Mouse (Mus musculus): Measurements from ENCODE around the gene Frem1. TPM values are rescaled to one million over a fixed set of nuclear protein-coding genes. Genes with fewer than 3 reads are reported as not detected.

Frem1 gene
- polyA plus RNA-seq, 1 experiment: 1.9 TPM

DNA sequence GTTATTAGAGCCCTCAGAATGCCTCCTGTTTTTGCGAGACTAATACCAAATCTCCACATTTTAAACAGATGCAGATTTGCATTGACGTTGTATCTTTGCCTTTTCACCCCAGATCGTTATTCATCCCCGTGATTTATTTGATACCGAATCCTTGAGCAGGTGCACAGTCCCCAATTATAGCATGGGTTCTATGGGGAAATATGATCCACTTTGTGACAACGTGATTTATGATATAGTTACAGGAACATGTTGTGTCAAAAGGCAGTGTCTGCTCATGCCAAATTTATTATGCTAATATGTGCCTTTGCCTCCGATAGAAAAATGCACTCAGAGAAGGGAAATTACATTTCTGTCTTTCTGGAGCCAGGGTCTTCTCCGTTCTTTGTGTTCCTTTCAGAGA is 102.6 kb downstream of the Frem1 start:
- H3K27me3 ChIP-seq (ENCODE audit: control insufficient read depth, insufficient read depth, low read length): no peaks in the 10 kb centered on the region
- no peak overlapping the region for H3K27ac ChIP-seq (ENCODE audit: control insufficient read depth, insufficient read depth, low read depth, low read length)

GRCm38 (mm10) chr4:82946721-82947120 is 105.4 kb downstream of the Frem1 start:
- no peak for TF ChIP-seq POLR2A (IDR thresholded peaks at IDR 0.05; ENCODE audit: control insufficient read depth, low read depth, low read length)
- no peak for TF ChIP-seq CTCF (IDR thresholded peaks at IDR 0.05; ENCODE audit: control insufficient read depth, insufficient read depth, insufficient replicate concordance, low read depth, low read length)
- H3K27ac ChIP-seq (ENCODE audit: control insufficient read depth, insufficient read depth, low read depth, low read length): no peak overlapping the region
- no peaks in the 10 kb centered on the region for H3K36me3 ChIP-seq (ENCODE audit: control insufficient read depth, insufficient read depth, low read length)
- H3K4me3 ChIP-seq (ENCODE audit: control insufficient read depth, low read depth, low read length): no peak overlapping the region
- no peaks in the 10 kb centered on the region for H3K4me1 ChIP-seq (ENCODE audit: control insufficient read depth, insufficient read depth, low read length)
- no peaks in the 10 kb centered on the region for H3K27me3 ChIP-seq (ENCODE audit: control insufficient read depth, insufficient read depth, low read length)

More for the DNA sequence above, 102.6 kb downstream of the Frem1 start:
- H3K36me3 ChIP-seq (ENCODE audit: control insufficient read depth, insufficient read depth, low read length): no peaks in the 10 kb centered on the region
- TF ChIP-seq CTCF (IDR thresholded peaks at IDR 0.05; ENCODE audit: control insufficient read depth, insufficient read depth, insufficient replicate concordance, low read depth, low read length): no peak
- TF ChIP-seq POLR2A (IDR thresholded peaks at IDR 0.05; ENCODE audit: control insufficient read depth, low read depth, low read length): no peak
- no peaks in the 10 kb centered on the region for H3K4me1 ChIP-seq (ENCODE audit: control insufficient read depth, insufficient read depth, low read length)
- H3K4me3 ChIP-seq (ENCODE audit: control insufficient read depth, low read depth, low read length): no peak overlapping the region

- Histone ChIP-seq H3K4me3 (ENCODE audit: control insufficient read depth, low read depth, low read length) (no peak overlapping the region), H3K36me3 (ENCODE audit: control insufficient read depth, insufficient read depth, low read length) (no peaks in the 10 kb centered on the region), H3K4me1 (ENCODE audit: control insufficient read depth, insufficient read depth, low read length) (no peaks in the 10 kb centered on the region), H3K27me3 (ENCODE audit: control insufficient read depth, insufficient read depth, low read length) (no peaks in the 10 kb centered on the region), H3K27ac (ENCODE audit: control insufficient read depth, insufficient read depth, low read depth, low read length) (no peak overlapping the region)
- TF ChIP-seq POLR2A (IDR thresholded peaks at IDR 0.05; ENCODE audit: control insufficient read depth, low read depth, low read length): no peak
- TF ChIP-seq CTCF (IDR thresholded peaks at IDR 0.05; ENCODE audit: control insufficient read depth, insufficient read depth, insufficient replicate concordance, low read depth, low read length): no peak
Measured at GRCm38 (mm10) chr4:82946276-82946612, 105.9 kb downstream of the Frem1 start.

- TF ChIP-seq CTCF (IDR thresholded peaks at IDR 0.05; ENCODE audit: control insufficient read depth, insufficient read depth, insufficient replicate concordance, low read depth, low read length): no peak
- TF ChIP-seq POLR2A (IDR thresholded peaks at IDR 0.05; ENCODE audit: control insufficient read depth, low read depth, low read length): no peak
- Histone ChIP-seq H3K27ac (ENCODE audit: control insufficient read depth, insufficient read depth, low read depth, low read length) (no peak overlapping the region), H3K27me3 (ENCODE audit: control insufficient read depth, insufficient read depth, low read length) (no peaks in the 10 kb centered on the region), H3K4me3 (ENCODE audit: control insufficient read depth, low read depth, low read length) (no peak overlapping the region), H3K36me3 (ENCODE audit: control insufficient read depth, insufficient read depth, low read length) (no peaks in the 10 kb centered on the region), H3K4me1 (ENCODE audit: control insufficient read depth, insufficient read depth, low read length) (no peaks in the 10 kb centered on the region)
Measured at GRCm38 (mm10) chr4:82945572-82946275, 106.4 kb downstream of the Frem1 start.

- Histone ChIP-seq H3K36me3 (ENCODE audit: control insufficient read depth, insufficient read depth, low read length) (no peaks in the 10 kb centered on the region), H3K27ac (ENCODE audit: control insufficient read depth, insufficient read depth, low read depth, low read length) (no peak overlapping the region), H3K4me1 (ENCODE audit: control insufficient read depth, insufficient read depth, low read length) (no peaks in the 10 kb centered on the region; the same call in 1 of the 2 replicates), H3K4me3 (ENCODE audit: control insufficient read depth, low read depth, low read length) (no peak overlapping the region), H3K27me3 (ENCODE audit: control insufficient read depth, insufficient read depth, low read length) (no peaks in the 10 kb centered on the region)
- TF ChIP-seq POLR2A (IDR thresholded peaks at IDR 0.05; ENCODE audit: control insufficient read depth, low read depth, low read length) (no peak), CTCF (IDR thresholded peaks at IDR 0.05; ENCODE audit: control insufficient read depth, insufficient read depth, insufficient replicate concordance, low read depth, low read length) (no peak)
Measured at GRCm38 (mm10) chr4:82940680-82941079, 111.5 kb downstream of the Frem1 start.

DNA sequence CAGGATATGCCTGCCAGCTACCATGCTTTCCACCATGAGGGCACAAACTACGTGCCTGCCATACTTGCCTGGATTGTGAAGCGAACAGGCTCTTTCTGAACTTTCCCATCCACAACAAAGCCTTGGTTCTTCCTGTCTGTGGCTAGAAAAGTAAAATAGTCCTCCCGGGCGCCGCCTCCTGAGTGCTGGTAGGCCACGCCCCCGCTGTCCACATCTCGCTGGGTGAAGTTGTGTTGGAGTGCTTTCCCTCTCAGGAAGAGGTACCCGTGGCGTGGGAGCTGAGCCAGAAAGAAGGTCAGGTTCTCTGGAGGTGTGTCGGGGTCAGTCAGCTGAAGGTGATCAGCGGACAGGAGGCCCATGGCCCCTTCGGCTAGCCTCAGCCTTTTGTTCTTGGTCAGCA is 111.9 kb downstream of the Frem1 start:
- no peak for TF ChIP-seq CTCF (IDR thresholded peaks at IDR 0.05; ENCODE audit: control insufficient read depth, insufficient read depth, insufficient replicate concordance, low read depth, low read length)
- H3K27ac ChIP-seq (ENCODE audit: control insufficient read depth, insufficient read depth, low read depth, low read length): no peak overlapping the region
- H3K36me3 ChIP-seq (ENCODE audit: control insufficient read depth, insufficient read depth, low read length): no peaks in the 10 kb centered on the region
- no peaks in the 10 kb centered on the region; the same call in 1 of the 2 replicates for H3K4me1 ChIP-seq (ENCODE audit: control insufficient read depth, insufficient read depth, low read length)
- H3K4me3 ChIP-seq (ENCODE audit: control insufficient read depth, low read depth, low read length): no peak overlapping the region
- no peaks in the 10 kb centered on the region for H3K27me3 ChIP-seq (ENCODE audit: control insufficient read depth, insufficient read depth, low read length)

DNA sequence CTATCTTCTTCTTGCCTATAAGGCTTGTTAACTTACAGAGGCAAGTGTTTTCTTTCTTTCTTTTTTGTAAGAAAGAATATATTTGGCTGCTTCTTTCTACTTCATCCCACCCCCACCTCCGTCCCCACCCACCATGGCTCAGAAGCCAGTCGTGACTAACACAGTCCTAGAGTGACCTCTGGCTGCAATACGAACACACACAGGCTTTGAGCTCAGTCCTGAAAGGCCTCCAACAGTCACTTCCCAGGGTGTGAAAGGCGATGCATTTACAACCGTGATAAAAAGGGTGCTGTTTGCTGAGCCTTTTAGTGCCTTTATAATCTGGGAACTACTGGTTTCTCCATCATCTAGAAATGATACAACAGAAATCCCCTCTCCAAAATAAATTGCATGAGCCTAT is 117.8 kb downstream of the Frem1 start:
- no peaks in the 10 kb centered on the region for H3K4me1 ChIP-seq (ENCODE audit: control insufficient read depth, insufficient read depth, low read length)
- TF ChIP-seq CTCF (IDR thresholded peaks at IDR 0.05; ENCODE audit: control insufficient read depth, insufficient read depth, insufficient replicate concordance, low read depth, low read length): peak; percentile 25; the same call in 1 of the 2 replicates
- no peak for TF ChIP-seq POLR2A (IDR thresholded peaks at IDR 0.05; ENCODE audit: control insufficient read depth, low read depth, low read length)
- no peaks in the 10 kb centered on the region for H3K27me3 ChIP-seq (ENCODE audit: control insufficient read depth, insufficient read depth, low read length)
- no peak overlapping the region for H3K4me3 ChIP-seq (ENCODE audit: control insufficient read depth, low read depth, low read length)
- H3K36me3 ChIP-seq (ENCODE audit: control insufficient read depth, insufficient read depth, low read length): no peaks in the 10 kb centered on the region
- H3K27ac ChIP-seq (ENCODE audit: control insufficient read depth, insufficient read depth, low read depth, low read length): no peak overlapping the region

Measured in testis, adult 2 months (tissue).